Mouse (Mus musculus) megakaryocyte, embryonic 14.5 days (primary cell): ENCODE data around the gene Bscl2.

Experiments used
- FLI1 ChIP-seq: IDR thresholded peaks from 2 replicates; pipeline ENCODE4 v1.6.1; 2012; ENCODE audit warnings: low read length, inconsistent platforms, mixed read lengths
- GATA1 ChIP-seq: IDR thresholded peaks from 3 replicates; pipeline ENCODE4 v1.6.1; 2012; ENCODE audit warnings: mixed read lengths, low read length, inconsistent platforms, borderline replicate concordance

- TF ChIP-seq GATA1 (no peak), FLI1 (peak; percentile 40; the same call in 1 of the 2 replicates)
Measured at GRCm38 (mm10) chr19:8871267-8872186, 34.3 kb downstream of the Bscl2 start, which contains the start of gene Ubxn1.
